Mouse (Mus musculus) kidney, adult 18-20 months (tissue): ENCODE data around the gene Elovl7.
A peak's percentile ranks its signal among the peaks of the same experiment; 100 is the strongest.

Experiments
- DNase-seq: peaks from one replicate; pipeline ENCODE4 v3.0.0; 2021

The Elovl7 gene

GRCm38 (mm10) chr13:108214081-108214484 is at the start of gene Elovl7:
Elovl7 (plus strand) TSS chr13:108214404.
- peak; percentile 91 for DNase-seq

- DNase-seq, result no peak
Observed at GRCm38 (mm10) chr13:108164621-108165020, 49.6 kb upstream of the Elovl7 start.

GRCm38 (mm10) chr13:108170002-108170401 is 44.2 kb upstream of the Elovl7 start:
- no peak for DNase-seq

- no peak for DNase-seq
Observed at GRCm38 (mm10) chr13:108170511-108170910, 43.7 kb upstream of the Elovl7 start.

GRCm38 (mm10) chr13:108179618-108180017 is 34.6 kb upstream of the Elovl7 start:
- no peak for DNase-seq

- no peak for DNase-seq
Observed at GRCm38 (mm10) chr13:108180821-108181220, 33.4 kb upstream of the Elovl7 start.

- DNase-seq, result no peak
Observed at GRCm38 (mm10) chr13:108184743-108185255, 29.4 kb upstream of the Elovl7 start.

- no peak for DNase-seq
Observed at GRCm38 (mm10) chr13:108185530-108185929, 28.7 kb upstream of the Elovl7 start.

- DNase-seq, result no peak
Observed at GRCm38 (mm10) chr13:108187994-108188393, 26.2 kb upstream of the Elovl7 start.

GRCm38 (mm10) chr13:108191074-108191720 is 23.0 kb upstream of the Elovl7 start:
- peak; percentile 64 for DNase-seq

GRCm38 (mm10) chr13:108195474-108195873 is 18.7 kb upstream of the Elovl7 start:
- no peak for DNase-seq

- no peak for DNase-seq
Observed at GRCm38 (mm10) chr13:108204857-108205256, 9.3 kb upstream of the Elovl7 start.

GRCm38 (mm10) chr13:108207447-108207846 is 6.8 kb upstream of the Elovl7 start:
- no peak for DNase-seq

GRCm38 (mm10) chr13:108208090-108208489 is 6.1 kb upstream of the Elovl7 start:
- no peak for DNase-seq

- no peak for DNase-seq
Observed at GRCm38 (mm10) chr13:108210960-108211359, 3.2 kb upstream of the Elovl7 start.

GRCm38 (mm10) chr13:108212397-108213018 is 1.7 kb upstream of the Elovl7 start:
- DNase-seq, result peak; percentile 52

- DNase-seq, result peak; percentile 67
Observed at GRCm38 (mm10) chr13:108214485-108215107, 392 bp downstream of the Elovl7 start.

- DNase-seq, result peak; percentile 46
Observed at GRCm38 (mm10) chr13:108215231-108215780, 1.1 kb downstream of the Elovl7 start.

GRCm38 (mm10) chr13:108219773-108220172 is 5.6 kb downstream of the Elovl7 start:
- no peak for DNase-seq

- DNase-seq, result no peak
Observed at GRCm38 (mm10) chr13:108229191-108229590, 15.0 kb downstream of the Elovl7 start.

- DNase-seq, result peak; percentile 48
Observed at GRCm38 (mm10) chr13:108229634-108230330, 15.6 kb downstream of the Elovl7 start.

GRCm38 (mm10) chr13:108240012-108240411 is 25.8 kb downstream of the Elovl7 start:
- no peak for DNase-seq

GRCm38 (mm10) chr13:108241715-108242114 is 27.5 kb downstream of the Elovl7 start:
- DNase-seq, result no peak
